Mouse (Mus musculus) heart, embryonic 10.5 days (tissue): ENCODE measurements at regions not wholly inside any gene's neighbourhood (a gene's known extent, or its start where the extent isn't known, plus 50 kb on each side); places are given as distances from the start of the nearest gene placed in this dataset.

Experiments
- DNase-seq: peaks from one replicate; pipeline ENCODE4 v3.0.0-alpha.2; 2017; ENCODE audit warnings: low spot score
- H3K27ac ChIP-seq: fragments of 300-500 bp; sonication (generic); 2 replicates; pipeline ENCODE4 v1.5.1; 2016; ENCODE audit warnings: mild to moderate bottlenecking
- H3K27me3 ChIP-seq: fragments of 300-500 bp; sonication (generic); 2 replicates; pipeline ENCODE4 v1.6.1; 2016; ENCODE audit warnings: mild to moderate bottlenecking; ENCODE audit not compliant: poor library complexity, insufficient read depth, severe bottlenecking
- H3K36me3 ChIP-seq: fragments of 300-500 bp; sonication (generic); 2 replicates; pipeline ENCODE4 v1.6.1; 2016; ENCODE audit warnings: mild to moderate bottlenecking, moderate library complexity
- H3K4me1 ChIP-seq: fragments of 300-500 bp; sonication (generic); 2 replicates; pipeline ENCODE4 v1.6.1; 2016; ENCODE audit warnings: mild to moderate bottlenecking
- H3K4me3 ChIP-seq: fragments of 300-500 bp; sonication (generic); 2 replicates; pipeline ENCODE4 v1.5.1; 2016; ENCODE audit warnings: mild to moderate bottlenecking, moderate library complexity
- H3K9me3 ChIP-seq: fragments of 300-500 bp; sonication (generic); 2 replicates; pipeline ENCODE4 v1.6.1; 2016; ENCODE audit warnings: mild to moderate bottlenecking, moderate library complexity
- WGBS: fragments of 180-500 bp; shearing (Covaris S2); methylation state at CpG from one replicate; pipeline ENCODE4 v1.1.7; 2016; 5-methylcytosine and 5-hydroxymethylcytosine counted together

- Histone ChIP-seq H3K27ac (no peak overlapping the region), H3K36me3 (no peaks in the 10 kb centered on the region), H3K4me1 (peaks cover 6% of the 10 kb centered on the region; the same call in 1 of the 2 replicates), H3K4me3 (no peak overlapping the region), H3K27me3 (no peaks in the 10 kb centered on the region), H3K9me3 (no peaks in the 10 kb centered on the region)
- WGBS: 75% methylated on average over 3 of the region's 3 CpGs
- DNase-seq: no peak
Measured at GRCm38 (mm10) chr12:16053735-16054134, 237.0 kb upstream of the Trib2 start.

- DNase-seq: no peak
- 74% methylated on average over 1 of the region's 1 CpGs for WGBS
- Histone ChIP-seq H3K27ac (no peak overlapping the region), H3K36me3 (no peaks in the 10 kb centered on the region), H3K4me3 (no peak overlapping the region), H3K4me1 (peaks cover 6% of the 10 kb centered on the region; the same call in 1 of the 2 replicates), H3K27me3 (no peaks in the 10 kb centered on the region), H3K9me3 (no peaks in the 10 kb centered on the region)
Measured at GRCm38 (mm10) chr12:16052998-16053397, 236.3 kb upstream of the Trib2 start.

- Histone ChIP-seq H3K4me3 (no peak overlapping the region), H3K27ac (no peak overlapping the region), H3K4me1 (peaks cover 6% of the 10 kb centered on the region; the same call in 1 of the 2 replicates), H3K36me3 (no peaks in the 10 kb centered on the region), H3K27me3 (no peaks in the 10 kb centered on the region), H3K9me3 (no peaks in the 10 kb centered on the region)
- WGBS: 77% methylated on average over 3 of the region's 3 CpGs
- no peak for DNase-seq
Measured at GRCm38 (mm10) chr12:16052353-16052752, 235.6 kb upstream of the Trib2 start.

GRCm38 (mm10) chr12:16051439-16051838 lies 234.7 kb upstream of the Trib2 start:
- Histone ChIP-seq H3K36me3 (no peaks in the 10 kb centered on the region), H3K27me3 (no peaks in the 10 kb centered on the region), H3K27ac (no peak overlapping the region), H3K4me3 (no peak overlapping the region), H3K4me1 (peaks cover 6% of the 10 kb centered on the region; the same call in 1 of the 2 replicates), H3K9me3 (no peaks in the 10 kb centered on the region)
- WGBS: 84% methylated on average over 2 of the region's 2 CpGs
- DNase-seq: no peak

- Histone ChIP-seq H3K27me3 (no peaks in the 10 kb centered on the region), H3K4me1 (no peaks in the 10 kb centered on the region), H3K27ac (no peak overlapping the region), H3K36me3 (no peaks in the 10 kb centered on the region), H3K9me3 (no peaks in the 10 kb centered on the region), H3K4me3 (no peak overlapping the region)
- 91% methylated on average over 4 of the region's 4 CpGs for WGBS
- no peak for DNase-seq
Measured at GRCm38 (mm10) chr12:16049545-16049944, 232.8 kb upstream of the Trib2 start.

- Histone ChIP-seq H3K36me3 (no peaks in the 10 kb centered on the region), H3K27me3 (no peaks in the 10 kb centered on the region), H3K4me1 (no peaks in the 10 kb centered on the region), H3K9me3 (no peaks in the 10 kb centered on the region), H3K27ac (no peak overlapping the region), H3K4me3 (no peak overlapping the region)
- WGBS: 48% methylated on average over 1 of the region's 1 CpGs
- DNase-seq: no peak
Measured at GRCm38 (mm10) chr12:16046643-16047042, 229.9 kb upstream of the Trib2 start.

GRCm38 (mm10) chr12:16045791-16046494 lies 229.2 kb upstream of the Trib2 start:
- Histone ChIP-seq H3K36me3 (no peaks in the 10 kb centered on the region), H3K9me3 (no peaks in the 10 kb centered on the region), H3K4me3 (no peak overlapping the region), H3K4me1 (no peaks in the 10 kb centered on the region), H3K27ac (no peak overlapping the region), H3K27me3 (no peaks in the 10 kb centered on the region)
- DNase-seq: no peak
- WGBS: 75% methylated on average over 5 of the region's 5 CpGs

- H3K27me3 ChIP-seq: no peaks in the 10 kb centered on the region
- 66% methylated on average over 8 of the region's 8 CpGs for WGBS
Measured at GRCm38 (mm10) chr12:16043466-16044214, 226.9 kb upstream of the Trib2 start.

GRCm38 (mm10) chr12:16042362-16042761 lies 225.6 kb upstream of the Trib2 start:
- no peaks in the 10 kb centered on the region for H3K27me3 ChIP-seq

More at GRCm38 (mm10) chr12:16043466-16044214, 226.9 kb upstream of the Trib2 start:
- Histone ChIP-seq H3K27ac (no peak overlapping the region), H3K36me3 (no peaks in the 10 kb centered on the region), H3K4me1 (no peaks in the 10 kb centered on the region), H3K9me3 (no peaks in the 10 kb centered on the region), H3K4me3 (no peak overlapping the region)
- DNase-seq: no peak

GRCm38 (mm10) chr12:16041129-16041528 lies 224.4 kb upstream of the Trib2 start:
- Histone ChIP-seq H3K27ac (no peak overlapping the region), H3K9me3 (no peaks in the 10 kb centered on the region), H3K27me3 (no peaks in the 10 kb centered on the region), H3K4me1 (no peaks in the 10 kb centered on the region), H3K4me3 (no peak overlapping the region), H3K36me3 (no peaks in the 10 kb centered on the region)
- WGBS: 74% methylated on average over 4 of the region's 4 CpGs
- DNase-seq: no peak

More at GRCm38 (mm10) chr12:16042362-16042761, 225.6 kb upstream of the Trib2 start:
- no peak overlapping the region for H3K4me3 ChIP-seq
- H3K9me3 ChIP-seq: no peaks in the 10 kb centered on the region
- H3K36me3 ChIP-seq: no peaks in the 10 kb centered on the region
- DNase-seq: no peak
- H3K27ac ChIP-seq: no peak overlapping the region
- H3K4me1 ChIP-seq: no peaks in the 10 kb centered on the region
- 82% methylated on average over 1 of the region's 1 CpGs for WGBS

- Histone ChIP-seq H3K4me3 (no peak overlapping the region), H3K4me1 (no peaks in the 10 kb centered on the region), H3K27me3 (no peaks in the 10 kb centered on the region), H3K27ac (no peak overlapping the region), H3K36me3 (no peaks in the 10 kb centered on the region), H3K9me3 (no peaks in the 10 kb centered on the region)
- DNase-seq: no peak
- WGBS: 57% methylated on average over 2 of the region's 2 CpGs
Measured at GRCm38 (mm10) chr12:16035551-16035950, 218.8 kb upstream of the Trib2 start.

GRCm38 (mm10) chr12:16034691-16035515 lies 218.2 kb upstream of the Trib2 start:
- no peak overlapping the region for H3K4me3 ChIP-seq
- no peak overlapping the region for H3K27ac ChIP-seq
- H3K27me3 ChIP-seq: no peaks in the 10 kb centered on the region
- H3K4me1 ChIP-seq: no peaks in the 10 kb centered on the region
- no peak for DNase-seq
- no peaks in the 10 kb centered on the region for H3K36me3 ChIP-seq
- H3K9me3 ChIP-seq: no peaks in the 10 kb centered on the region

GRCm38 (mm10) chr12:16026654-16027053 lies 209.9 kb upstream of the Trib2 start:
- Histone ChIP-seq H3K9me3 (no peaks in the 10 kb centered on the region), H3K4me1 (peaks cover 2% of the 10 kb centered on the region; the same call in 1 of the 2 replicates), H3K27me3 (no peaks in the 10 kb centered on the region), H3K27ac (0 out of 2 replicates have a peak overlapping the region, but pooled peaks have one; percentile 36), H3K36me3 (no peaks in the 10 kb centered on the region), H3K4me3 (no peak overlapping the region)
- no peak for DNase-seq
- 22% methylated on average over 1 of the region's 1 CpGs for WGBS
